Mouse (Mus musculus) layer of hippocampus, postnatal 10 days (tissue): Measurements from ENCODE around the gene Blvrb. TPM values are rescaled to one million over a fixed set of nuclear protein-coding genes. Genes with fewer than 3 reads are reported as not detected.

Experiments used
- DNase-seq, 2 experiments: peaks; one replicate each; pipeline ENCODE4 v3.0.0; 2021; ENCODE audit warnings: low spot score in 2 of 2
- total RNA-seq, 2 experiments: library from RNA; stranded (reverse); gene quantifications; 2 replicates each; pipeline ENCODE4 v1.2.3; 2021

Blvrb gene
- total RNA-seq, 2 experiments from 2014 or later, result 16.5 to 17.1 TPM

DNA sequence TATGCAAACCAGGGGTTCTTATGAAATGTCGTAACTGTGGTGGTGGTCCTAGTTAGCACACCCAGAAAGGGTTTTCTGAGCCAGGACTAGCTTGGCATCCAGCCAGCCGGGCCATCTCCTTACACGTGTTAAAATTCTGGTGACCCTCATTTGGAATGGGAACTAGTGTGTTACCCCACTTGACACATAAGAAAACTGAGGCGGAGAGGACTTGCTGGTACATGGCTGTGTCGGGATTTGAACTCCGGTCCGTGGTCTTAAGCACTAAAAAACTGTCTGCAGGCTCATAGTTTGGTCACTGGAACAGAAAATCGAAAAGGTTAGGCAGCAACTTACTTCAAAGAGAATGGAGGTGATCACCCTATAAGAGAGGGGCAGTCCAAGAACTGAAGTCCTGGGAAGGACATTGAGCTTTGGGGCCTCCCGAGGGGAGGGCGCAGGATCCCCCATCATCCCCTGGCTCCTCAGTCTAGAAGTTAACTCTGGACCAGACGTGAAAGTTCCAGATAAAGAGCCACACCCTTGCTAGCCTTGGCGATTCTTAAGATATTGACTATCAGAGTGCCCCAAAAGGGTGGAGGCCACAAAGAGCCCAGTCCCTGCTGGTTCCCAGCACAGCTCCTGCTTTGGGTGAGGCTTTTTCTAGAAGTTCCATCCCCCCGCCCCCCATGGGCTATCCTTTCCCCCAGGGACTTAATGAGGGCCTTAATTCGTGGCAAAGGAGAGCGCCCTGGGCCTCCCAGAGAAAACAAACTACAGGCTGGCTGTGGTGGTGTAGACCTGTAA lies 836 bp downstream of the Blvrb start:
- DNase-seq, result peak; percentile 41 to 51

DNA sequence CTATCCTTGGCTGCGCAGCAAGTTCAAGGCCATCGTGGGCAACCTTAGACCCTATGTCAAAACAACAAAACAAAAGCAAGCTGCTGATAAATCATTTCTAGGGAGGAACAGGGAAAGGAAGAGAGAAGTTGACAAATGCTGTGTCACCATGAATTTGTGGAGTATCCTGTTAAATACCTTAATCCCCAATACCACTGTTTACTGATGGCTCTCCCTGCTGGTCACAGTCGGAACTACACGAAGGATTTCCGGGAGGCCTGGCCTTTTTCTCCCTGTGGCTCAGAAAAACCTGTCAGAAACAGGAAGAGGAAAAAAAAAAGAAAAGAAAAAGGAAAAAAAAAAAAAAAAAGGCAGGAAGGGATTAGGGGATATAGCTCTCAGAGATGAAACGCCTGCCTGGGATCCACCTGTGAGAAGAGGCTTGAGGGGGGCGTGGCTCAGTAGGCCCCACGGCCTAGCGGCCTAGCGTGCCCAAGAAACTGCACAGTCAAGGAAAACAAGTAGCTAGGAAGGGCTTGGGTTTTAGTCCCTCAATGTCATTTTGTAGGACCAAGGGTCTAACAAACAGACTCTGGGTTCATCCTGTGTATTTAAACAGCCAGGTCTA lies 1.6 kb downstream of the Blvrb start:
- DNase-seq, result peak; percentile 80 to 82

- no peak for DNase-seq
These were observed 3.6 kb downstream of the Blvrb start for GRCm38 (mm10) chr7:27451359-27451758.

DNA sequence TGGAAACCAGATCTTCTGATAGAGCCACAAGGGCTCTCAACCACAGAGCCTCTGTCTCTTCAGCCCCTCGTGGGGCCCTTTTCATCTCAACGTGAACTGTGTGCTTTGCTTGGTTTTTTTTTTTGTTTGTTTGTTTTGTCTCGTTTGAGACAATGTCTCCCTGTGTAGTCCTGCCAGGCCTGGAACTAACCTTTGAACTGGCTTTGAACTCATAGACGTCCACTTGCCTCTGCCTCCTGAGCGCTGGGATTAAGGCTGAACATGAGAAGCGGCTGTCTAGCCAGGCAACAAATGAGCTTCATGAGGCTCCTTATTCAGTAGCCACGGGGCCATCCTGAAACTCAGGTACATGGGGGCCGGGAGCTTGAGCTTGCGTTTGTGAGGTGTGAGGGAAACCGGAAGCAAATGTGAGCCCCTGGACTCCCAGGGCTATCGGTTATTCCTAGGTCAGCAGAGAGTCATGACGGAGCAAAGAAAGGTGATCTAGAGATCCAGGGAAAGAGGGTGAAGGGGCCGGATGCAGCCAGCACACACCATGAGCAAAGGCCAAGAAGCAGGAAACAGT lies 4.5 kb downstream of the Blvrb start:
- no peak for DNase-seq

- DNase-seq, result no peak
These were observed 6.8 kb downstream of the Blvrb start for GRCm38 (mm10) chr7:27454461-27455121.

GRCm38 (mm10) chr7:27455273-27455672 lies 7.5 kb downstream of the Blvrb start:
- DNase-seq, result no peak

DNA sequence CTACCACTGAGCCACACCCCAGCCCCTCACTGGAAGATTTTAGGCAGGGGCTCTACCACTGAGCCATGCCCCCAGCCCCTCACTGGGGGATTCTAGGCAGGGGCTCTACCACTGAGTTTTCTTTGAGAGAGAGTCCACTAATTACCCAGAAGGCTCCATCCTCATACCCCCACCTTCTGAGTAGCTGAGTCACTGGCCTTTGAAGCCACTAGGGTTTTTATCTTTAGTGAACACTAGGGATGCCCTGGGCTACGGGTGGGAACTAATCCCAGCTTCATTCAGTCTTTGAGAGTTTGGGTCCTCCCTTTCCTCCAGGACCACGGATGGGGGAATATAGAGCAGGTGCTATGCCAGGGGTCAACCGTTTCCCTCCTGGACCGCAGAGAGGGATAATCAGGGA lies 10.8 kb downstream of the Blvrb start:
- no peak for DNase-seq

- DNase-seq, result no peak
These were observed 11.9 kb downstream of the Blvrb start for GRCm38 (mm10) chr7:27459640-27460039.

- no peak for DNase-seq
These were observed 12.7 kb downstream of the Blvrb start for GRCm38 (mm10) chr7:27460477-27460876.

GRCm38 (mm10) chr7:27467648-27468047 lies 19.9 kb downstream of the Blvrb start:
- no peak for DNase-seq

DNA sequence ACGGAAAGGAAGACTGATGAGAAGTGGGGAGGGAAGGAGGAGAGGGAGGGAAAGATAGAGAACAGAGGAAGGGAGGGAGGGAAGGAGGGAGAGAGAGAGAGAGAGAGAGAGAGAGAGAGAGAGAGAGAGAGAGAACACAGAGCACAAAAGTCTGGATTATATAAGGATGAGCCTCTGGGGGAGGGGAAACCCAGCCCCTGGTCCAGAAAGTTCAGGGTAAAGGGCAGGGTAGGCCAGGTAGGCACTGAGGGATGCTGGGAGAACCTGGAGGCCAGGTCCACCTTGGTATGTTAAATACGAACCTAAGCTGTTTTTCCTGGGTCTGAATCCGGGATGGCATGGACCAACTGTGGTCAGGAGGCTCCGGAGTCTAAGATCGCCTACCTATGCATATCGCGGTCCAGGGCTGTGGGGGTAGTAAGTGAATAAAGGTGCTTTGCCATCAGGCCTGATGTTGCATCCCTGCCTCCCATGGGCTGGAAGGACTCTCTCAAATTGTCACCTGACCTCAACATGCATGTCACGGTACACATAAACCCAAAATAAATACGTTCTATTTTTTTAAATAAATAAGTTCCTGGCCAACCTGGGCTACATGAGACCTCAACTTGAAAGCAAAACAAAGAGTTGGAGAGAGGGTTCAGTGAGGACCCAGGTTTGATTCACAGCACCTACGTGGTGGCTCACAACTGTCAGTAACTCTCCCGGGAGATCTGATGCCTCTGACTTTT lies 23.8 kb downstream of the Blvrb start:
- DNase-seq, result no peak

DNA sequence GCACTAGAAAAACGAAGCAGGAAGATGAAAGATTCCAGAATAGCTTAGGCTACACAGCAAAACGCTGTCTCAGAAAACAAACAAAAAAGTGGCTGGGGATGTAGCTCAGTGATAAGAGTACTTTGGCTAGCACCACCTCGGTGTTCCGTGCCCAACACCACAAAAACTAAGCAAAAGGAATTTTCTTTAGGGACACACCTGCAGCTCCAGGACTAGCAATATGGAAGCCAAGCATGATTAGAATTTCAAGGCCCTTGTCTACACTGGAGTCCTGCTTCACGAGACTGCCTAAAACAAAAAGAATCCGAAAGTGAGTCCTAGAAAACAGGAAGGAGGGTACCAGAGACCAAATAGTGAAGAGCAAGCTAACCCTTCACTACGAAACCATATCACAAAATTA lies 24.8 kb downstream of the Blvrb start:
- no peak for DNase-seq

- peak; percentile 99 for DNase-seq
These were observed 25.5 kb downstream of the Blvrb start, which contains the start of gene Sertad3 for GRCm38 (mm10) chr7:27473156-27473834. Gene Sertad3, plus strand, starts transcription at chr7:27473768.

DNA sequence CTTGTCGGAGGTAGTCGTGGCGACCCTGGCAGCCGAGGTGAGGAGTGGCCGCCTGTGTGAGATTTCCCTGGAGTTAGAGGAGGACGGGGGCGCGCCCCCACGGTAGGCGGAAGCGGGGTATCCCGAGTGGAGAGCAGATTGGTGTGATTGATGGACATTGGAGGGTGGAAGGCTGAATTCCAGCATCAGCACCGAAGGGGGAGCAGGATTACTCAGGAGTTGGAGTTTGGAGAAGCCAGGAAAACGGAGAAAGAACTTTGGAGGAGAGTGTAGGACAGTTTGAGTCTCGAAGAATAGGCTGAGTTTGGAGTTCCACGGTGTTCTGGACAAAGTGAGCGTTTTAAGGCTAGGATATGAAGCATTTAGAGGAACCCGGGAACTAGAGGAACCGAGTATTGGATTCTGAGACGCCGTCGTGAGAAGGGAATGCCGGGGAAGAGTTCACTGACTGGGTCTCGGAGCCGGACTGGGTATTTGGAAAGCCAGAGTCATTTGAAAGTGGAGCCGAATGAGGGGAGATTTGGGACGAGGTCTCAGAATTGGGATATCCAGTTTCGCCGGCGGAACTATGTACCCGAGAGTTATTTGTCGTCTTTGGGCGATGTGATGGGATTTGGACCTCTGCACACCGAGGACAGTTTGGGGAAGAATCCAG lies 26.2 kb downstream of the Blvrb start:
- DNase-seq, result peak in 1 of 2 experiments; percentile 42

- peak; percentile 94 to 96 for DNase-seq
These were observed 26.7 kb downstream of the Blvrb start for GRCm38 (mm10) chr7:27474490-27474954.

DNA sequence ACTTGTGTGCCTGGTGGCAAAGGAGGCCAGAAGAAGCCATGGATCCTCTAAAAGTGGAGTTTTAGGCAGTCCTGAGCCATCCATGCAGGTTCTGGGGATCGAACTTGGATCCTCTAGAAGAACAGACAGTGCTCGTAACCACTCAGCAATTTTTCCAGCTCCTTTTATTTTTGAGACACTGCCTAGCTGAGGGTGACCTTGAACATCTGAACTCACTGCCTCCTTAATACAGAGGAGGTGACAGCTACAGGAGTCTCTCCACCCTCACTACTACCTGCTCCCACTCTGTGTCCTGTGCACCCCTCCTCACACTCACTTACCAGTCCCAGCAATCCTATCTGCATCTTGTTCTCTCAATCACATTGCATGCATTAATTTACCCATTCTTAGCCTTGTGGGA lies 27.8 kb downstream of the Blvrb start:
- no peak for DNase-seq

GRCm38 (mm10) chr7:27476098-27476635 lies 28.4 kb downstream of the Blvrb start:
- no peak for DNase-seq

DNA sequence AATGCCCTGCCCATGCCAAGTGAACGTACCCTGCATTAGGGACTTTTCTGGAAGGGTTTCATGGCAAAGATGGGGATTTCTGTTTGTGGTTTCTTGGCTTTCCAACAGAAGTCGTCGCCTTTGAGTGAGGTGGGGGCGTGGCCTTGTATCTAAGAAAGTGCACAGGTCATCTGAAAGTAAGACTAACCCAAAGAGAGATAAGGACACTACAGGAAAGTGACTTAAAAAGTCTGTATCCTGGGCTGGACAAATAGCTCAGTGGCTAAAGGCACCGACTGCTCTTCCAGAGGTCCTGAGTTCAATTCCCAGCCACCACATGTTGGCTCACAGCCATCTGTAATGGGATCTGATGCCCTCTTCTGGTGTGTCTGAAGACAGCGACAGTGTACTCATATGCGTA lies 30.8 kb downstream of the Blvrb start:
- DNase-seq, result no peak

- no peak for DNase-seq
These were observed 32.0 kb downstream of the Blvrb start for GRCm38 (mm10) chr7:27479750-27480149.

DNA sequence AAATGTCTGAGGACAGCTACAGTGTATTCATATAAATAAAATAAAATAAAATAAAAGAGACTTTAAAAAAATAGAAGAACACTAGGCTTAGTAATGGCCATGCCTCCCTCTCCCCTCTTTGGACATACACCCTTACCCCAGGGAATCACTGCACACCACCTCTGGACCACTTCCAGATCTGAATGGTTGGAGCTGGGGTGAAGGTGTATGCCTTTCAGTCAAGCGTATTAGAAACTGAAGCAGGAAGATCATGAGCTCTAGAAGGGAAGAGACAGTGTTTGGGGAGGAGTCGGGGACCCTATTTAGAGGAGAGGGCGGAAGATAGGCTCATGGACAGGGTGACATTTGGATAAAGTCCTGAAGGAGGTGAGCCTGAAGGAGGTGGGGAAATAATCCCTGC lies 32.7 kb downstream of the Blvrb start:
- no peak for DNase-seq
